Mouse (Mus musculus) cortical plate, adult 2 months (tissue): ENCODE measurements around the gene Atp5j2.

ENCODE experiments used
- CTCF ChIP-seq: fragments of 200-500 bp; IDR thresholded peaks from 2 replicates; pipeline ENCODE4 v1.5.1; 2011; ENCODE audit warnings: mild to moderate bottlenecking, control low read depth, low read length; ENCODE audit not compliant: insufficient read depth; ENCODE audit errors: extremely low read depth
- POLR2A ChIP-seq: fragments of 200-500 bp; IDR thresholded peaks from 2 replicates; pipeline ENCODE4 v1.6.1; 2011; ENCODE audit warnings: mild to moderate bottlenecking, low read length, control low read depth; ENCODE audit not compliant: insufficient read depth; ENCODE audit errors: extremely low read depth

- no peak for TF ChIP-seq CTCF
- TF ChIP-seq POLR2A: no peak
These were observed 53.0 kb downstream of the Atp5j2 start for GRCm38 (mm10) chr5:145138836-145139235.
